ENCODE assay signal across 11 mouse cellular contexts in genomic region chr6:101532436-101532835, GRCm38 (mm10).
A peak's percentile ranks its signal among the peaks of the same experiment; 100 is the strongest.
DNase-seq lines count a peak whose midpoint lies in the region; ATAC-seq and TF ChIP-seq lines count a peak whose summit lies in the region.
"Had no signal": no experiment of that assay in that cellular context is flagged by ENCODE, and none has a peak within 500 bp of the region (broad histone marks: within the 10 kb centered on the region; RNA-seq: fewer than 3 reads in every experiment).

No protein-coding gene starts in this region.

- no peak for TF ChIP-seq EP300 in heart, adult 2 months (IDR thresholded peaks at IDR 0.05; ENCODE audit: insufficient read depth, low read depth, low read length)

- TF ChIP-seq CTCF in heart, adult 2 months (IDR thresholded peaks at IDR 0.05): no peak

- H3K79me2 ChIP-seq in heart, adult 2 months (replicated peaks; ENCODE audit: control insufficient read depth, insufficient read depth, low read length): no peaks in the 10 kb centered on the region

- H3K4me1 ChIP-seq in heart, adult 2 months (ENCODE audit: control insufficient read depth, insufficient read depth, low read length): no peaks in the 10 kb centered on the region
- peaks cover 6% of the 10 kb centered on the region; the same call in 1 of the 2 replicates for H3K4me1 ChIP-seq in lung, embryonic 16.5 days (replicated peaks; ENCODE audit: control insufficient read depth, insufficient read depth, low read length)
- H3K4me1 ChIP-seq in hindbrain, embryonic 16.5 days (ENCODE audit: control insufficient read depth, insufficient read depth, low read depth, low read length): 0 out of 2 replicates have a peak, but pooled peaks cover 2% of the 10 kb centered on the region

- intact Hi-C loops in gastrocnemius, postnatal 36 days (cut with DNase I): loop anchor here (2.0 to 5.0 kb wide), 3 partner anchors 155 to 650 kb away; partner anchors contain the start of gene Pdzrn3
- intact Hi-C loops in heart, adult 2 months (cut with DNase I): loop anchor here (5.0 kb wide), 1 partner anchor 155 kb away; the partner anchor contains the start of gene Pdzrn3

- peak overlapping the region; percentile 7; the same call in 1 of the 2 replicates for H3K9ac ChIP-seq in heart, adult 2 months (ENCODE audit: low read depth, low read length)
- H3K9ac ChIP-seq in lung, embryonic 16.5 days (ENCODE audit: low read length): peak overlapping the region; percentile 17; the same call in 1 of the 2 replicates
- H3K9ac ChIP-seq in hindbrain, embryonic 16.5 days (ENCODE audit: low read depth, low read length): no peak overlapping the region

- 24% methylated on average over 7 of the region's 7 CpGs for WGBS in heart, adult 2 months
- 22% methylated on average over 7 of the region's 7 CpGs for WGBS in lung, embryonic 16.5 days
- WGBS in hindbrain, embryonic 16.5 days: 58% methylated on average over 7 of the region's 7 CpGs

- H3K4me3 ChIP-seq in heart, adult 2 months: peak overlapping the region; percentile 17; the same call in 1 of the 2 replicates
- H3K4me3 ChIP-seq in lung, embryonic 16.5 days (ENCODE audit: low read length): peak overlapping the region; percentile 24; the same call in 1 of the 2 replicates
- H3K4me3 ChIP-seq in hindbrain, embryonic 16.5 days (ENCODE audit: low read length): no peak overlapping the region

- TF ChIP-seq POLR2A in heart, adult 2 months (IDR thresholded peaks at IDR 0.05; ENCODE audit: insufficient read depth, low read depth, low read length): no peak

- ATAC-seq in lung, embryonic 16.5 days (ENCODE audit: low read depth): peak; percentile 47
- no peak for ATAC-seq in hindbrain, embryonic 16.5 days

- DNase-seq in gastrocnemius, postnatal 10 days: peak; percentile 12
- DNase-seq in gastrocnemius, postnatal 36 days: no peak
- peak; percentile 69 for DNase-seq in Muller cell, postnatal 12 days (ENCODE audit: inconsistent ontology term)
- DNase-seq in heart, adult 2 months: peak; percentile 27 to 40
- DNase-seq in cerebellum, postnatal 14 days: no peak
- DNase-seq in thymus, postnatal 14 days: no peak
- DNase-seq: cerebellum, adult 9-11 months; liver had no signal

- peak overlapping the region; percentile 41 for H3K4me2 ChIP-seq in lung, embryonic 16.5 days (ENCODE audit: low read depth, low read length)
- H3K4me2 ChIP-seq in hindbrain, embryonic 16.5 days (ENCODE audit: low read length): no peak overlapping the region

- H3K27me3 ChIP-seq in heart, adult 2 months (ENCODE audit: control insufficient read depth, insufficient read depth, low read length): no peaks in the 10 kb centered on the region
- H3K27me3 ChIP-seq in lung, embryonic 16.5 days (ENCODE audit: control insufficient read depth, insufficient read depth, low read depth, low read length): no peaks in the 10 kb centered on the region
- H3K27me3 ChIP-seq in hindbrain, embryonic 16.5 days (replicated peaks; ENCODE audit: control insufficient read depth, insufficient read depth, low read length): no peaks in the 10 kb centered on the region
- H3K27me3 ChIP-seq: CH12.LX had no signal

- H3K9me3 ChIP-seq in lung, embryonic 16.5 days (ENCODE audit: control insufficient read depth, low read length): no peaks in the 10 kb centered on the region
- no peaks in the 10 kb centered on the region for H3K9me3 ChIP-seq in hindbrain, embryonic 16.5 days (ENCODE audit: control insufficient read depth, low read length)

- peak overlapping the region; percentile 52 for H3K27ac ChIP-seq in heart, adult 2 months
- peak overlapping the region; percentile 21; the same call in 1 of the 2 replicates for H3K27ac ChIP-seq in lung, embryonic 16.5 days (ENCODE audit: low read length)
- H3K27ac ChIP-seq in hindbrain, embryonic 16.5 days (ENCODE audit: low read depth, low read length): no peak overlapping the region

- H3K36me3 ChIP-seq in heart, adult 2 months (ENCODE audit: control insufficient read depth, insufficient read depth, low read length): no peaks in the 10 kb centered on the region
- no peaks in the 10 kb centered on the region for H3K36me3 ChIP-seq in lung, embryonic 16.5 days (ENCODE audit: control insufficient read depth, insufficient read depth, low read length)
- no peaks in the 10 kb centered on the region for H3K36me3 ChIP-seq in hindbrain, embryonic 16.5 days (ENCODE audit: control insufficient read depth, insufficient read depth, low read length)

Comparison
In these comparisons a context has a peak if more than half of its experiments do, and no peak if none do; other contexts are left out.
1. DNase-seq: peak in gastrocnemius, postnatal 10 days (single experiment), Muller cell, postnatal 12 days (single experiment) and heart, adult 2 months (2 of 2); none in gastrocnemius, postnatal 36 days (0 of 2), cerebellum, postnatal 14 days (0 of 2) and thymus, postnatal 14 days (single experiment).